Mouse (Mus musculus) myocyte (in vitro differentiated cells): ENCODE results near the gene Pon2.

ENCODE experiments used
- E2F4 ChIP-seq: IDR thresholded peaks from one replicate; pipeline ENCODE4 v1.6.1; 2011; ENCODE audit warnings: mild to moderate bottlenecking, control low read depth, moderate library complexity; ENCODE audit not compliant: insufficient read depth
- MAX ChIP-seq: IDR thresholded peaks from one replicate; pipeline ENCODE4 v1.6.1; 2011; ENCODE audit warnings: low read depth, mild to moderate bottlenecking, control low read depth
- MYOG ChIP-seq, 3 experiments: IDR thresholded peaks; one replicate each; pipeline ENCODE4 v1.6.1; 2011; ENCODE audit warnings: control low read depth in 2 of 3, low read depth in 2 of 3, mild to moderate bottlenecking in 2 of 3; ENCODE audit not compliant: insufficient read length in 2 of 3, control insufficient read depth in 1 of 3, insufficient read depth in 1 of 3
- POLR2A ChIP-seq: IDR thresholded peaks from one replicate; pipeline ENCODE4 v1.6.1; 2011; ENCODE audit warnings: low read depth, mild to moderate bottlenecking, control low read depth, moderate library complexity; ENCODE audit not compliant: insufficient read length
- POLR2AphosphoS2 ChIP-seq: IDR thresholded peaks from one replicate; pipeline ENCODE4 v1.6.1; 2011; ENCODE audit warnings: low read depth, control low read depth; ENCODE audit not compliant: insufficient read length

DNA sequence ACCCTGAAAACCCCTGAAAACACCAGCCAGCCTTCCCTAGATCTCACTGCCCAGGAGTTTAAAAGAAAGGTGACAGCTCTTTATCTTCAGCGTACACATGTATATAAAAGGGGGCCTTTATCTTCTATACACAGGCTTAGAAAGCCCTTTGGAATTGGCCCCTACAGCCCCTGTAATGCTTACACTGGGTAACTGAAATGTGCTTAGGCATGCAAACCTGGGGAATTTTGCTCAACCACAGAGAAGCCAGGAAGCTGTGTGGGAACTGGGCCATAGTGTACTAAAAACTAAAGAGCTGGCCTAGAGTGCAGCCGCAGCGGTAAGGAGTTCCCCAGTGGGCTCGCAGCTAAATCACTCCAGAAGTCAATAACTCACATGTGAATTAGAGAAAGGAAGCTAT lies 6.8 kb downstream of the Pon2 start:
- TF ChIP-seq MYOG (IDR thresholded peaks at IDR 0.05; ENCODE audit: control insufficient read depth in 1 of 3, insufficient read depth in 1 of 3, insufficient read length in 2 of 3, low read depth in 2 of 3): no peak
- TF ChIP-seq POLR2A: no peak
- TF ChIP-seq POLR2AphosphoS2: no peak
- TF ChIP-seq E2F4: no peak
- no peak for TF ChIP-seq MAX
